Mouse (Mus musculus) stomach, postnatal 0 days (tissue): ENCODE results near the gene Mesp1. TPM values are rescaled to one million over a fixed set of nuclear protein-coding genes. Genes with fewer than 3 reads are reported as not detected.
A peak's percentile ranks its signal among the peaks of the same experiment; 100 is the strongest.
"Not testable (repeated sequence)": the region's sequence is repeated elsewhere in the genome, so short reads cannot be mapped to it uniquely, and the experiment has no call there.

Source experiments
- ATAC-seq: fragments of 200-750 bp; cut with Nextera tagmentation; 2 replicates; pipeline ENCODE4 v1.8.0; 2017; ENCODE audit not compliant: low FRiP score, low TSS enrichment
- DNase-seq: peaks from one replicate; pipeline ENCODE4 v3.0.0-alpha.2; 2016; ENCODE audit warnings: low spot score
- H3K27ac ChIP-seq: fragments of 300-500 bp; sonication (generic); replicated peaks from 2 replicates; pipeline ENCODE4 v1.5.1; 2014; ENCODE audit warnings: mild to moderate bottlenecking, control low read depth
- H3K27me3 ChIP-seq: fragments of 300-500 bp; sonication (generic); 2 replicates; pipeline ENCODE4 v1.6.1; 2014; ENCODE audit warnings: low read length; ENCODE audit not compliant: control insufficient read depth, insufficient read depth
- H3K36me3 ChIP-seq: fragments of 300-500 bp; sonication (generic); 2 replicates; pipeline ENCODE4 v1.6.1; 2014; ENCODE audit warnings: low read length, mixed read lengths; ENCODE audit not compliant: control insufficient read depth, insufficient read depth
- H3K4me1 ChIP-seq: fragments of 300-500 bp; sonication (generic); replicated peaks from 2 replicates; pipeline ENCODE4 v1.6.1; 2014; ENCODE audit warnings: antibody characterized with exemption; ENCODE audit not compliant: control insufficient read depth, insufficient read depth
- H3K4me2 ChIP-seq: fragments of 300-500 bp; sonication (generic); replicated peaks from 2 replicates; pipeline ENCODE4 v1.6.1; 2014; ENCODE audit warnings: low read depth, mild to moderate bottlenecking, control low read depth, moderate library complexity
- H3K4me3 ChIP-seq: fragments of 300-500 bp; sonication (generic); 2 replicates; pipeline ENCODE4 v1.5.1; 2014; ENCODE audit warnings: low read depth, low read length, control low read depth
- H3K9ac ChIP-seq: fragments of 300-500 bp; sonication (generic); 2 replicates; pipeline ENCODE4 v1.6.1; 2014; ENCODE audit warnings: mild to moderate bottlenecking, low read length, control low read depth, mixed read lengths
- H3K9me3 ChIP-seq: fragments of 300-500 bp; sonication (generic); 2 replicates; pipeline ENCODE4 v1.6.1; 2016; ENCODE audit warnings: low read length; ENCODE audit not compliant: control insufficient read depth
- CTCF ChIP-seq: IDR thresholded peaks from 2 replicates; pipeline ENCODE4 v1.5.1; 2016; ENCODE audit warnings: antibody characterized with exemption, low read depth, mild to moderate bottlenecking, moderate library complexity
- EP300 ChIP-seq: optimal IDR thresholded peaks from 2 replicates; pipeline ENCODE3; 2016; ENCODE audit warnings: antibody characterized with exemption
- WGBS: fragments of 180-500 bp; shearing (Covaris S2); extraction: QIAGEN DNeasy Blood & Tissue Kit; methylation state at CpG from one replicate; pipeline ENCODE4 v1.1.7; 2014; 5-methylcytosine and 5-hydroxymethylcytosine counted together
- polyA plus RNA-seq: library from polyadenylated mRNA; unstranded; fragments of >200 nt; fragmentation: Nextera tagmentation; extraction: Ambion mirVana; gene quantifications from 2 replicates; pipeline ENCODE4 v1.2.1, GENCODE M21; 2015

Mesp1 gene
- polyA plus RNA-seq, 1 experiment from 2014 or later = not detected

DNA sequence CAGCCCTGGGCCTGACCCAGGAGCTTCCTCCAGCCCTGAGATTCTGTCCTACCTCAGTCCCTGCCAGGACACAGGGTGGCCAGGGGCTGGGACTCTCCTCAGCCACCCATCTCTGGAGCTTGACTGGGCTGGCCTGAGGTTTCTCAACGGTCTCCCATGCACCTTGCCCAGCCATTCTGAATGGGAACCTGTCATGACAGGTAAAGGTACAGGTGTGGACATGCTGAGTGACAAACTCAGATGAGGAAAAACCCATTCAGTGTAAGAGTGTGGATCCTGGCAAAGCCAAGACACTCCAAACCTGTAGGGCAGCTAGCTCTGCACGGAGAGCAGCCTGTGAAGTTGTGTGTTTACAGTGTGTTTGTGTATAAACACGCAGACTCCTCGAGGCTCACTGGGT, 6.7 kb upstream of the Mesp1 start:
- no peaks in the 10 kb centered on the region for H3K9me3 ChIP-seq
- no peaks in the 10 kb centered on the region for H3K27me3 ChIP-seq
- TF ChIP-seq EP300 (no peak), CTCF (no peak)
- ATAC-seq (no peak), DNase-seq (no peak)
- H3K4me2 ChIP-seq = no peak overlapping the region
- H3K9ac ChIP-seq = no peak overlapping the region
- H3K4me1 ChIP-seq = no peaks in the 10 kb centered on the region
- H3K36me3 ChIP-seq = no peaks in the 10 kb centered on the region
- no peak overlapping the region for H3K4me3 ChIP-seq
- WGBS = 55% methylated on average over 4 of the region's 4 CpGs
- H3K27ac ChIP-seq = no peak overlapping the region

DNA sequence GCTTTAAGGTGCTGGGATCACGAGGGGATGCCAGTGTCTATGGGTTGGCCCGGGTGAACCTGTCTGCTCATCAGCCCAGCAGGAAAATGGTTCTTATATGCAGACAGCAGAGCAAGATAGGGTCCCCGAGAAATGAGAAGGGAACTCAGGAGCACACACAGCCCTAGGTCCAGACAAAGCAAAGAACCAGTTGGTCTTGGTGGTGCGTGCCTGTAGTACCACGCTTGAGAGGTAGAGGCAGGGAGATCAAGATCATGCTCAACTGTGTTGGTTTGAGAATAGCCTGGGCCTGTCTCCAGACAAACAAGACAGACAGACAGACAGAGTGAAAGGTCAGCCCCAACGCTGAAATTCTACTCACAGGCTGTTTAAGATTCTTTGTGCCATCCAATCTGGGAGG, 5.9 kb upstream of the Mesp1 start:
- Histone ChIP-seq H3K9me3 (no peaks in the 10 kb centered on the region), H3K4me1 (no peaks in the 10 kb centered on the region), H3K36me3 (no peaks in the 10 kb centered on the region), H3K27ac (no peak overlapping the region), H3K4me2 (no peak overlapping the region), H3K9ac (no peak overlapping the region), H3K4me3 (no peak overlapping the region), H3K27me3 (no peaks in the 10 kb centered on the region)
- no peak for TF ChIP-seq EP300
- no peak for TF ChIP-seq CTCF
- no peak for DNase-seq
- 68% methylated on average over 6 of the region's 6 CpGs for whole genome bisulfite sequencing
- ATAC-seq = 0 out of 2 replicates have a peak, but pooled peaks have one; percentile 14

DNA sequence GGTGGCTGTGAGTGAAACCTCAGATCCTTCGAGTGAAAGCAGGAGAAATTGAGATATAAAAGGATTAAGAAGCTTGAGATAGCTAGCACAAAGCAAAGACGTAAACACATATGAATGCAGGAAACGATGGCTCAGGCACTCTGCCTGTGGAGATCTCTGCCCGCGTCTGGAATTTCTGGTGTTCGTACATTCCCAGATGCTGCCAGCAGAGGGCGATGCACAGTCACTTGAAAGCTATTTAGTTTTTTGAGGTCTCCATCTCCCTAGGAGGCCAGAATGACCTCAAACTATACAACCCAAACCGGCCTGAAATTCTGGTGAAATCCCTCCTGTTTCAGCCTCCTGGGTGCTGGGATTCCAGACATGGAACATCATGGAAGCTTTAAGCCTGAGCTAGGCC, 5.5 kb upstream of the Mesp1 start:
- TF ChIP-seq EP300 (no peak), CTCF (peak; percentile 93)
- WGBS = 2% methylated on average over 8 of the region's 8 CpGs
- peak; percentile 83 for DNase-seq
- peak; percentile 12; the same call in 1 of the 2 replicates for ATAC-seq
- Histone ChIP-seq H3K9me3 (no peaks in the 10 kb centered on the region), H3K36me3 (no peaks in the 10 kb centered on the region), H3K27ac (no peak overlapping the region), H3K27me3 (no peaks in the 10 kb centered on the region), H3K4me1 (no peaks in the 10 kb centered on the region), H3K4me3 (no peak overlapping the region), H3K4me2 (no peak overlapping the region), H3K9ac (no peak overlapping the region)

DNA sequence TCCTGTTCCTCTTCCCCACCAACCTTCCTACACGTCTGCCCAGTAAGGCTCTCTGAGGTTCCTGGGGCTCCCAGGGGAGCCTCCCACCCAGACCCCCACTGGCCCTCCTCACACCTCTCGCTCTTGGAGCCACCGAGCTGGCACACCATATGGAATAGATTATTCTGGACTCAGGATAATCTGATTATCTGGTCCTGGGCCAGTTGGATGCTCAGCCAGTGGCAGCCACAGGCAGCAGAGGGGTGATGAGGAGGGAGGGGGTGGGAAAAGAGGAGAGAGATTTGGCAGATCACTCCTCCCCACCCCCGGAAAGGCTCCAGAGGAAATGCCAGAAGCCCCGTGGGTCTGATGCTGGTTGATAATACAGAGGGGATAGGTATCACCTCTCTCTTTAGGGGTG, 5.0 kb upstream of the Mesp1 start:
- Histone ChIP-seq H3K27me3 (no peaks in the 10 kb centered on the region), H3K36me3 (no peaks in the 10 kb centered on the region), H3K4me1 (no peaks in the 10 kb centered on the region), H3K9me3 (no peaks in the 10 kb centered on the region), H3K4me3 (no peak overlapping the region), H3K4me2 (no peak overlapping the region), H3K9ac (no peak overlapping the region), H3K27ac (no peak overlapping the region)
- DNase-seq = no peak
- WGBS = 30% methylated on average over 5 of the region's 5 CpGs
- TF ChIP-seq CTCF = no peak
- TF ChIP-seq EP300 = no peak
- ATAC-seq = no peak; the same call in 1 of the 2 replicates

DNA sequence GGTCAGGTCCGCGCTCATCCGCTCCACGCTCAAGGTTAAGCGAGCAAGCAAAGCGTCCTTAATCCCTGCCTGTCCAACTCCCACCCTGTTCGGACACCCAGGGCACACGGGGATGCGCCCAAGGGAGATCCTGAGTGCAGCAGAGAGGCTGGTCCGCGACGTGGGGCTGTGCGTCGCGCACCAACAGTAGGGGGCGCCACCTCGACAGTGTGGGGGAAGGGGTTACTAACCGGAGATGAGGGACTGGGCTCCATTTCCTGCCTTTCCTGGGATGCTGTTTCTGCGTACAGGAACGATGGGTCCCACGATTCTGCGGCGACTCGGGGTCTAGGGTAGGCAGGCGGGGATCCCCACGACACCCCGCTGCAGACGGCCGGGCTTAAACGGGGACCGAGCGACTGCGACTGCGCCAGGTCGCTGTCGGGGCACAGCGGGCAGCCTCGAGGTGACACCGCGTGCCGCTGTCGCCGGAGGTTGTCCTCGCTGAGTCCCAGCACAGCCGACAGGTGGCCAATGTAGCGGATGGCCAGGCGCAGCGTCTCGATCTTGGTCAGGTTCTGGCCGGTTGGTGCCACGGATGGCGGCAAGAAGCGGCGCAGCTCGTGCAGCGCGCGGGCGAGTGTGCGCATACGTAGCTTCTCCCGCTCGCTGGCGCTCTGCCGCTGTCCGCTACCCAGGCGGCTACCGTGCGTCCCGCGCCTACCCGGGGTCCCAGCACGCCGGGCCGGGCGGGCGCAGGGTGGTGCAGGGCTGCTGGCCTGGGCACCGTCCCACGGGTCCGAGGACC, 760 bp downstream of the Mesp1 start:
- TF ChIP-seq CTCF (peak; percentile 71), EP300 (no peak)
- H3K9me3 ChIP-seq = no peaks in the 10 kb centered on the region
- H3K9ac ChIP-seq = peak overlapping the region; percentile 47
- H3K27ac ChIP-seq = no peak overlapping the region
- peak overlapping the region; percentile 46 for H3K4me3 ChIP-seq
- no peaks in the 10 kb centered on the region for H3K36me3 ChIP-seq
- WGBS = under 1% methylated on average over 79 of the region's 80 CpGs
- 0 out of 2 replicates have a peak, but pooled peaks cover 12% of the 10 kb centered on the region for H3K27me3 ChIP-seq
- H3K4me1 ChIP-seq = peaks cover 6% of the 10 kb centered on the region; the same call in 1 of the 2 replicates
- ATAC-seq (peak; percentile 54), DNase-seq (peak; percentile 48)
- peak overlapping the region; percentile 62 for H3K4me2 ChIP-seq

DNA sequence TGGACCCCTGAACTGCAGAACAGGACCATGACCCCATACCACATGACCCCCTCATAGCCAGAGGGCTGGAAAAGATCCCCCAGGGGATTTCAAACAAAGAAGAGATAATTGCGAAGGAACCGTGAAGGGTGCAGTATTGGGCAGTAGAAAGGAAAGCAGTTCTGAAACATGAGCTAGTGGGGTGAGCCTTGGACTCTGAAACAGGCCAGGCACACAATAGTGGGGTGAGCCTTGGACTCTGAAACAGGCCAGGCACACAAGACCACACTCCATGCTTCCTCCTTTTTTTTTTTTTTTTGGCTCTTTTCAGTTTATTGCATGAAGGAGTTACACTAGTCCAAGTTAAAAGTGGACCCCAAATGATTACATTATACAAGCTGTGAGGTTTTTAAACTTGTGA, 3.8 kb downstream of the Mesp1 start:
- H3K27me3 ChIP-seq = 0 out of 2 replicates have a peak, but pooled peaks cover 12% of the 10 kb centered on the region
- not testable (repeated sequence) for ATAC-seq, H3K4me3 ChIP-seq, H3K27ac ChIP-seq, DNase-seq, H3K4me1 ChIP-seq, H3K9me3 ChIP-seq, H3K4me2 ChIP-seq, H3K9ac ChIP-seq, H3K36me3 ChIP-seq
- WGBS = 56% methylated on average over 2 of the region's 2 CpGs
